Mouse (Mus musculus): ENCODE results near the gene Map3k21. TPM values are rescaled to one million over a fixed set of nuclear protein-coding genes. Genes with fewer than 3 reads are reported as not detected.
A peak's percentile ranks its signal among the peaks of the same experiment; 100 is the strongest.

Gene Map3k21
- polyA plus RNA-seq, 1 experiment from 2014 or later, result 0.29 TPM

DNA sequence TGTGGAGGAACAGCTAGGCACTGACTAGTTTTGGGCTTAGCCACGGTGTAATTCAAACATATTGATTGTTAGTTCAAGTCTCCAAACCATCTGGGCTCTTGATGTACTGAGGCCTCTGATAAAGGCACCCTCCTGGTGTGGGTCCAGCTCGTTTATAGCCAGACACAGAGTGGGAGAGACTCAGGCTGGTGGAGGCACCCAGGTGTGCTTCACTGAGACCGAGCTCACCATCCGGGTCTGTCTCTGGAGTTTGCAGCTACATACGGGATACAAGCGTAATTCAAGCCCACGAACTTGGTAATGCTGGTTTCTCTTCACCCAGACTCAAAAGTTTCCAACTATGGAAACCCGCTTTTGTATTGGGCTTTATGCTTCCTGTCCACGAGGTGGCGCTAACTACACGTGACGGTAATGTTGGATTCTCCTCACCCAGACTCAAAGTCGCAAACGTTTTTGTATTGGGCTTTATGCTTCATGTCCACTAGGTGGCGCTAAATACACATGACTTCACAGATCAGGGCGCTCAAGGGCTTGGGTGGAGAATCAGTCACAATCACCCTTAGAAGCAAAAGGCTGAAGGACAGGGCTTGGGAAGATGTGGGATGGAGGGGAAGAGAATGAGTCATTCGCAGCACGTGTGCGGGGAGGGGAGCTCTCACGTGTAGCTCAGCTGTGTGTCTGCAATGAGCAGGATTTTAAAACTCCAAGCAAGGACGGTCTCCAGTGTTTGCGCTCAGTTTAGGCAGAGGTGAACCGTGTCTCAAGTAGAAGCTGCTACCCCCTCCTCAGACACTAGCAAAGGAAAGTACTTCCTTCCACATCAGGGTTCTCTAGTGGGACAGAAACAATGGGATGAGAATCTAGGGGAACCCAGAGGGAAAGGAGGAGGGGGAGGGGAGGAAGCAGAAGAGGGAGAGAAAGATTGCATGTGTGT lies 40.0 kb downstream of the Map3k21 start:
- Histone ChIP-seq H3K4me1 (replicated peaks) (no peaks in the 10 kb centered on the region), H3K27ac (no peak overlapping the region), H3K27me3 (peaks cover 10% of the 10 kb centered on the region; the same call in 1 of the 2 replicates), H3K4me3 (no peak overlapping the region), H3K36me3 (no peaks in the 10 kb centered on the region), H3K4me2 (no peak overlapping the region), H3K9me3 (no peaks in the 10 kb centered on the region), H3K9ac (no peak overlapping the region)
- ATAC-seq (ENCODE audit: low FRiP score), result peak; percentile 86
- WGBS, result 25% methylated on average over 23 of the region's 23 CpGs

DNA sequence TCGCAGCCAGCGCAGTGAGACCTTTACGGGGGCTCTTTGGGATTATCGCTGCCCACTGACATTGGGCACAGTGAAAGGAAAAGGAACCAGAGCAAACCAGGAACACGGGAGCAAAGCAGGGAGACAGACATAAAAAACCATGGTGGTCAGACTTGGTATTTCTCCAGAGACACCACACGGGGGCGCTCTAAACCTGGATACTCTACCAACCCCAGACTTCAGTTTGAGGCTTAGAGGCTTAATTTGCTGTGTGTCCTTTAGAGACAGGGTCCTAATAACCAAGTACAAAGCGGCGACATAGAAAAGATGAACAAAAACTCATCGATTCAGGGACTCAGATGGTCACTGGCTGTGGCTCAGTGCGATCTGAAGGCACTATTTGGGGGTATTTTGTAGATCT lies 45.4 kb downstream of the Map3k21 start:
- Histone ChIP-seq H3K27ac (no peak overlapping the region), H3K27me3 (peaks cover 10% of the 10 kb centered on the region; the same call in 1 of the 2 replicates), H3K4me2 (no peak overlapping the region), H3K9me3 (peaks cover under 1% of the 10 kb centered on the region; the same call in 1 of the 2 replicates), H3K4me1 (replicated peaks) (peaks cover 3% of the 10 kb centered on the region; the same call in 1 of the 2 replicates), H3K36me3 (no peaks in the 10 kb centered on the region), H3K4me3 (no peak overlapping the region), H3K9ac (0 out of 2 replicates have a peak overlapping the region, but pooled peaks have one; percentile 47)
- WGBS, result 12% methylated on average over 11 of the region's 11 CpGs
- ATAC-seq (ENCODE audit: low FRiP score), result no peak

DNA sequence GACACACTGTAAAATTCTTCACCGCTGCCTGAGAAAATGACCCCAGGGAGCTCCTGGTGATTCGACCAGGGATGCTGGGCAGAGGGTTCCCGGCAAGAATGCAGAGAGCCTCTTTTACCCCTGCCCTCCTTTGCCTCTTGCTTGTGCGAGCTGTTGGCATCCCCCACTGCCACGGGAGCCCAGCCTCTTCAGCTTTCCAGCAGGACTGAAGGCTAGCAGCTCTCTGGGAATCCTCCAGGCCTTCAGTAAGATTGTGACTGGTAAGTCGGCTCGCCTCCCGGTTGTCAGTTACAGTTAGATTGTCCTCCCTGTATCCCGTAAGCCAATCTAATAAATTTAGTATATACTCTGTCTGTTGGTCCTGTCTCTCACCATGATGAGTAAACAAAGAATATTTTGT lies 46.5 kb downstream of the Map3k21 start:
- H3K4me1 ChIP-seq (replicated peaks), result peaks cover 3% of the 10 kb centered on the region; the same call in 1 of the 2 replicates
- H3K4me3 ChIP-seq, result no peak overlapping the region
- WGBS, result 80% methylated on average over 9 of the region's 9 CpGs
- peaks cover 5% of the 10 kb centered on the region; the same call in 1 of the 2 replicates for H3K9me3 ChIP-seq
- 0 out of 2 replicates have a peak overlapping the region, but pooled peaks have one; percentile 43 for H3K9ac ChIP-seq
- H3K36me3 ChIP-seq, result no peaks in the 10 kb centered on the region
- no peak for ATAC-seq (ENCODE audit: low FRiP score)
- peaks cover 1% of the 10 kb centered on the region; the same call in 1 of the 2 replicates for H3K27me3 ChIP-seq
- no peak overlapping the region for H3K4me2 ChIP-seq
- H3K27ac ChIP-seq, result no peak overlapping the region

DNA sequence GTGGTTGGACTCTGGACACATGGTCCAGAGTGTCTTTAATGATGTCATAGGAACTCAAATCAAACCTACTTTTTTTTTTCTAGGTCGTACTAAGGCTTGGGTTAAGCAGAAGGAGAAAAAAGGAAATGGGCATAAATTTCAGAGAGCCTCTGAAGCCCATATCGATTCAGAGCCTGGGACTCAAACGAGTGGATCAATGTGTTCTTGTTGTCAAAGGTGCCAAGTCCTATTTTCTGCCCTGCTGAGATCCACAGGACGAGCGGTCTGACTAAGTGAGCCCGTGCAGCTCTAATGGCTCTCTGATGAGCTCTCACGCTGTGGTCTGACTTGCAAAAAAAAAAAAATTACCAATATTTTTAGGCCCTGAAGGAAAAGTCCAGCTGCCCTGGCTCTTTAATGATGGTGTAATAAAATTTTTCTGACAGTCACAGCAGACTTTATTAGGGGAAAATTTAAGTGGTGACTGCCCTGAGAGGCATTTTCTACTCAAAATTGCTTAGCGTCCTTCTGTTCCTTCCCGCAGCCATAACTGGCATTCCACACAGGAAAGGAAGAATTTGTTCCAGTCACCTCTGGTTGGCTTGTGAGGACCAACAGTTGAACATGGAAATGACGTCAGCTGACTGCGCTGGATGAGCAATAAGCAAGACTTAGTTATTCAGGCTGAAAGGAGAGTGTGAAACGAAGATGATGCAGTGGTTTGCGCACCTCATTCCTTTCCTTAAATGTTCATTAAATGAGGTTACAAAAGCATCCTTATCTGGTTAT lies 47.2 kb downstream of the Map3k21 start:
- WGBS, result 72% methylated on average over 13 of the region's 13 CpGs
- Histone ChIP-seq H3K9ac (no peak overlapping the region), H3K9me3 (peaks cover 5% of the 10 kb centered on the region; the same call in 1 of the 2 replicates), H3K27me3 (peaks cover under 1% of the 10 kb centered on the region; the same call in 1 of the 2 replicates), H3K4me2 (no peak overlapping the region), H3K4me1 (replicated peaks) (peaks cover 3% of the 10 kb centered on the region; the same call in 1 of the 2 replicates), H3K27ac (no peak overlapping the region), H3K4me3 (no peak overlapping the region), H3K36me3 (no peaks in the 10 kb centered on the region)
- ATAC-seq (ENCODE audit: low FRiP score), result no peak

DNA sequence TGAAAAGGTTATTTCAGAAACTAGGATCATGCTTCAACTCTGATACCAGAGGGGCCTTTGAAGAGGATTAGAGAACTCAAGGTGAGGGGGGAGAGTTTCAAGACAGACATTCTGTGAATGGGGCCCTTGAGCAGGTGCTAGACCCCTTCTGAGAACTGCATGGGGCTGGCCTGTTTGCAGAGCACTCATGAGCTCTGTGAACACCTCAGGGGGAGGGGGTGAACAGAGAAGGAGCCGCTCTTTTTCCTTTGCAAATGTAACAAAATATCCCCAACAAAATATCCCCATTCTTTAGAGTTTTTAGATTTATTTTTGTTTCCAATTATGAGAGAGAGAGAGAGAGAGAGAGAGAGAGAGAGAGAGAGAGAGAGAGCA lies 47.7 kb downstream of the Map3k21 start:
- no peaks in the 10 kb centered on the region for H3K36me3 ChIP-seq
- peaks cover 5% of the 10 kb centered on the region; the same call in 1 of the 2 replicates for H3K9me3 ChIP-seq
- peaks cover 4% of the 10 kb centered on the region; the same call in 1 of the 2 replicates for H3K27me3 ChIP-seq
- H3K4me1 ChIP-seq (replicated peaks), result peaks cover 3% of the 10 kb centered on the region; the same call in 1 of the 2 replicates
- WGBS, result 77% methylated on average over 1 of the region's 1 CpGs
- no peak overlapping the region for H3K9ac ChIP-seq
- no peak overlapping the region for H3K4me3 ChIP-seq
- H3K4me2 ChIP-seq, result no peak overlapping the region
- H3K27ac ChIP-seq, result no peak overlapping the region
- no peak for ATAC-seq (ENCODE audit: low FRiP score)

DNA sequence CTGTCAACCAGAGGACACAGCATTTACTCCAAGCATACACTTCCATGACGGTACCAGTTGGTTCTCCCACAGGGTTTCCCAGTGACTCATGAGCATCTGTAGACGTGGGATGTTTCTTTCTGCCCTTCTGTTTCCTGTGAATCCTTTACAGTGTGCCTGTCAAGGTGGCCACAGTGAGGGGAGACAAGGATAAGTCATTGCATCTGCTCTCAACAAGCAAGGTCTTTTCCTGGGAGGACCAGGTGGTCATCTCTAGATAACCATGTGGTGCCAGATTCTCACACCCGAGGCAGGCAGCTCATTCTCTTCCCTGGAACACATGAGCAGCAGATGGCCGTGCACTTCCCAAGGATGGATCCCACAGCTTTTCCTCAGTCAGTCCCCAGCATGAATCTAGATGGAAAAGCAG lies 49.1 kb downstream of the Map3k21 start:
- WGBS, result 48% methylated on average over 4 of the region's 4 CpGs
- H3K4me3 ChIP-seq, result no peak overlapping the region
- H3K27ac ChIP-seq, result no peak overlapping the region
- no peak overlapping the region for H3K4me2 ChIP-seq
- no peak for ATAC-seq (ENCODE audit: low FRiP score)
- peaks cover 13% of the 10 kb centered on the region for H3K4me1 ChIP-seq (replicated peaks)
- no peak overlapping the region for H3K9ac ChIP-seq
- peaks cover 5% of the 10 kb centered on the region; the same call in 1 of the 2 replicates for H3K9me3 ChIP-seq
- peaks cover 4% of the 10 kb centered on the region; the same call in 1 of the 2 replicates for H3K27me3 ChIP-seq
- H3K36me3 ChIP-seq, result no peaks in the 10 kb centered on the region

DNA sequence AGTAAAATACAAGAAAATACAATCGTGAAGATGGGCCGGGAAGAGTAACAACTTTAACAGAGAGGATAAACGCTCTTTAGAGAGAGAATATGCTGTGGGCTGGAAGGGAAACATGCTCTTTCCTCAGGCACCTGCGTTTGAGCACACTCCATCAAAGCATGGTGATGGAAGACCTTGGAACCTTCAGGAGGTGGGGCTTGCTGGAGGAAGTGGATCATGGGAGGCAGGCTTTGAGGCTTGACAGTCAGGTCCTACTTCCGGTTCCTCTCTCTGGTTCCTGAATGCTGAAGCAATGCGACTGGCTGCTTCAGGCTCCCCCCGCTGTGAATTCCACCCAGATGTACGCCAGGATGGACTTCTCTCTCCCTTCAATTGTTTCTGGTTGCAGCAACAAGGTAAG lies 49.8 kb downstream of the Map3k21 start:
- ATAC-seq (ENCODE audit: low FRiP score), result no peak
- Histone ChIP-seq H3K9me3 (peaks cover 5% of the 10 kb centered on the region; the same call in 1 of the 2 replicates), H3K4me2 (no peak overlapping the region), H3K4me1 (replicated peaks) (peaks cover 13% of the 10 kb centered on the region), H3K27me3 (peaks cover 4% of the 10 kb centered on the region; the same call in 1 of the 2 replicates), H3K4me3 (no peak overlapping the region), H3K9ac (no peak overlapping the region), H3K36me3 (no peaks in the 10 kb centered on the region), H3K27ac (no peak overlapping the region)
- WGBS, result 96% methylated on average over 8 of the region's 8 CpGs

DNA sequence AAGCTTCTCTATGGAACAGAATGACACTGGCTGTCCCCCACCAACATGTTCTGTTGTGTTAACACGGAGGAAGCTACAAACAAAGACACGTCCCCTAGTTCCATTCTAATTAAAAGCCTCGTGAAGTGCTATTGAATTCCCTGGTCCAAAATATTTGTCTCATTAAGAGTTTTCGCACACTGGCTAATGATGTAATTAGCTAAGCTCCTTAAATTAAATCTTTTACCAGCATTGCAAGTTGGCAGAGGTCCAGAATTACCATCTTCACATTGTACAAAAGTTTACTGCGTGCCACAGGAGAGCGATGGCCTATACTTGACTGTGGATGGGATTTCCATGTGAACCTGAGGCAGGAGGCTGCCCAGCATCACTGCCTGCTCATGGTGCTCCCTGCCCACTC lies 51.5 kb downstream of the Map3k21 start:
- H3K4me3 ChIP-seq, result no peak overlapping the region
- no peak for ATAC-seq (ENCODE audit: low FRiP score)
- peaks cover 4% of the 10 kb centered on the region; the same call in 1 of the 2 replicates for H3K27me3 ChIP-seq
- 73% methylated on average over 6 of the region's 6 CpGs for WGBS
- H3K9ac ChIP-seq, result no peak overlapping the region
- H3K4me2 ChIP-seq, result no peak overlapping the region
- H3K36me3 ChIP-seq, result no peaks in the 10 kb centered on the region
- peaks cover 5% of the 10 kb centered on the region; the same call in 1 of the 2 replicates for H3K9me3 ChIP-seq
- peaks cover 13% of the 10 kb centered on the region for H3K4me1 ChIP-seq (replicated peaks)
- no peak overlapping the region for H3K27ac ChIP-seq

DNA sequence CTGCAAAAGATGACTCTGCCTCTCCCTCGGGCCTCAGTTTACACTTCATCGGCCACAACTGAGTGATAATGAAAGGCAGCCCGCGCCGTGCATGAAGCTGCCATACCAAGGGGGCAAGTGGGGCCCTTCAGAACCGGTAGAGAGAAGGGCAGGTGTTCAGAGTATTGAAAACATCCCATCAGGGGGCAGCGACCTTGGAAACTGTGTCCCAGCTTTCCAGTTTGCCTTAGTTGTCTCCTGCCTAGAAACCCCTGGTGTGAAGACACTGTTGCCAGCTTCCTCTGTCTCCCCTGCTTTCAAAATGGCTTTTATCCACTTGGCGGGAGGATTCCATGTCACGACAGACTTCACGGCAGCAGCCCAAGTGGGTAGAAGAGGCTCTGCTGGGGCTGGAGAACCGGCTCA lies 53.6 kb downstream of the Map3k21 start:
- Histone ChIP-seq H3K4me2 (peak overlapping the region; percentile 45), H3K4me1 (replicated peaks) (peaks cover 10% of the 10 kb centered on the region), H3K9ac (no peak overlapping the region; the same call in 1 of the 2 replicates), H3K4me3 (no peak overlapping the region), H3K9me3 (peaks cover 5% of the 10 kb centered on the region; the same call in 1 of the 2 replicates), H3K27me3 (peaks cover 7% of the 10 kb centered on the region; the same call in 1 of the 2 replicates), H3K36me3 (no peaks in the 10 kb centered on the region), H3K27ac (no peak overlapping the region)
- ATAC-seq (ENCODE audit: low FRiP score), result no peak
- WGBS, result 4% methylated on average over 11 of the region's 11 CpGs

DNA sequence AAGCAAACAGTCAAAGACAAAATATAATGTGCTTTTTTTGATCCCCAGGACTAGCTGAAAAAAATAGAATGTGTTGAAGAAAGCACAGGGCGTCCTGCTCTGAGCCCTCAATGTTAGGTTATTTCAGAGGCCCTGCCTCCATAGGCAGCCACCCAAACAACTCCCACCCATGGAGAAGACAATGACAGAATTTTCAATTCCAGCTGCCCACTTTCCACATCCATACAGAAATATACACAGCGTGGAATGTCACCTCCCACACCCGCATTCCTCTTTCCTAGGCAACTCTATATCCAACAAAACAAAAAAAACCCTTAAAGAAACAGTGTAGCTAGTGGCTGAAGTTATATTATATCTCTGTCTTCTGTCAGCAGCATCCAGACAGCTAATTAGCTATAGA lies 61.1 kb downstream of the Map3k21 start:
- H3K36me3 ChIP-seq, result no peaks in the 10 kb centered on the region
- H3K9ac ChIP-seq, result no peak overlapping the region
- no peak overlapping the region for H3K4me2 ChIP-seq
- no peak overlapping the region for H3K4me3 ChIP-seq
- H3K4me1 ChIP-seq (replicated peaks), result no peaks in the 10 kb centered on the region
- H3K27ac ChIP-seq, result no peak overlapping the region
- 54% methylated on average over 3 of the region's 3 CpGs for WGBS
- no peaks in the 10 kb centered on the region for H3K9me3 ChIP-seq
- ATAC-seq (ENCODE audit: low FRiP score), result no peak
- H3K27me3 ChIP-seq, result 0 out of 2 replicates have a peak, but pooled peaks cover 3% of the 10 kb centered on the region

DNA sequence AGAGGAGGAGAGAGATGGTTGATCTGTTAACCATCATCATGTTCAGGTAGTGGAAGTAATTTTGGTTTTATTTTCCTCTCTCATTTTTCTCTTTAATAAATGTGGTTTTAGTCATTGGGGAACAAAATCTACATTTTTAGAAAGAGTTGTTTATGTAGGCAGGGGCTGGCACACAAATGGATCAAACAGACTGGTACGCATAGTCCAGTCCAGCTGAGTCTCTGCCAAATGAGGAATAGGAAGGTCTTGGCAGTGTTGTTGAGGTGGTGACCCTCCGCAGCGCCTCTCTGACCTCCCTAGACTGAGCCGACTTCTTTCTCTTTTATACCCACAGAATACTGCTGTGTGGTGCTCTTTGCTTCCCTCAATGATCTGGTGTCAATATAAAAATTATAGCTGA lies 65.7 kb downstream of the Map3k21 start:
- WGBS, result 83% methylated on average over 4 of the region's 4 CpGs
- no peaks in the 10 kb centered on the region for H3K36me3 ChIP-seq

DNA sequence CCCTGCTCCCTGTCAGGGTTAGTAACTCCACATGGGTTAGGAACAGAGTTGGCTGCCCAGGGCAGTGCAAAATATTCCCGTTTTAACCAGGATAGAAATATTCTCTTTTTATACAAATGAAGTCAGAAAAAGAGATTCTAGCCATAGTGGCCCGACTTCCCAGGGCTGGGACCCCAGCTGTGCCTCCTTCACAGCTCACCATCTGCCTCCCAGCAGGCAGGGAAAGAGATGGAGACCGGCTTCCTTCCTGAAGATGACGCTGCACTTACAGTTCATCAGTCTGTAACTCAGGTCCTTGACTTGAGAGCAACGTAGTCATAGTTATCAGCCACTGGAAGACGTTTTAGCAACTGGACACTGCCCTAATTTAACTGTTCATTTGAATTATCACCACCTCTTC lies 70.6 kb downstream of the Map3k21 start:
- H3K27me3 ChIP-seq, result no peaks in the 10 kb centered on the region
- no peaks in the 10 kb centered on the region for H3K9me3 ChIP-seq
- H3K4me2 ChIP-seq, result no peak overlapping the region
- no peak overlapping the region for H3K9ac ChIP-seq
- H3K36me3 ChIP-seq, result no peaks in the 10 kb centered on the region
- ATAC-seq (ENCODE audit: low FRiP score), result no peak
- no peak overlapping the region for H3K27ac ChIP-seq
- H3K4me1 ChIP-seq (replicated peaks), result no peaks in the 10 kb centered on the region
- WGBS, result 30% methylated on average over 6 of the region's 6 CpGs
- H3K4me3 ChIP-seq, result no peak overlapping the region

More for the DNA sequence above, 65.7 kb downstream of the Map3k21 start:
- no peak overlapping the region for H3K27ac ChIP-seq
- H3K9me3 ChIP-seq, result no peaks in the 10 kb centered on the region
- no peak overlapping the region for H3K9ac ChIP-seq
- H3K4me1 ChIP-seq (replicated peaks), result no peaks in the 10 kb centered on the region
- H3K4me2 ChIP-seq, result no peak overlapping the region
- ATAC-seq (ENCODE audit: low FRiP score), result no peak
- H3K27me3 ChIP-seq, result no peaks in the 10 kb centered on the region
- no peak overlapping the region for H3K4me3 ChIP-seq
